Comparison of ENCODE assay signal across 8 mouse cellular contexts in the genomic region with DNA sequence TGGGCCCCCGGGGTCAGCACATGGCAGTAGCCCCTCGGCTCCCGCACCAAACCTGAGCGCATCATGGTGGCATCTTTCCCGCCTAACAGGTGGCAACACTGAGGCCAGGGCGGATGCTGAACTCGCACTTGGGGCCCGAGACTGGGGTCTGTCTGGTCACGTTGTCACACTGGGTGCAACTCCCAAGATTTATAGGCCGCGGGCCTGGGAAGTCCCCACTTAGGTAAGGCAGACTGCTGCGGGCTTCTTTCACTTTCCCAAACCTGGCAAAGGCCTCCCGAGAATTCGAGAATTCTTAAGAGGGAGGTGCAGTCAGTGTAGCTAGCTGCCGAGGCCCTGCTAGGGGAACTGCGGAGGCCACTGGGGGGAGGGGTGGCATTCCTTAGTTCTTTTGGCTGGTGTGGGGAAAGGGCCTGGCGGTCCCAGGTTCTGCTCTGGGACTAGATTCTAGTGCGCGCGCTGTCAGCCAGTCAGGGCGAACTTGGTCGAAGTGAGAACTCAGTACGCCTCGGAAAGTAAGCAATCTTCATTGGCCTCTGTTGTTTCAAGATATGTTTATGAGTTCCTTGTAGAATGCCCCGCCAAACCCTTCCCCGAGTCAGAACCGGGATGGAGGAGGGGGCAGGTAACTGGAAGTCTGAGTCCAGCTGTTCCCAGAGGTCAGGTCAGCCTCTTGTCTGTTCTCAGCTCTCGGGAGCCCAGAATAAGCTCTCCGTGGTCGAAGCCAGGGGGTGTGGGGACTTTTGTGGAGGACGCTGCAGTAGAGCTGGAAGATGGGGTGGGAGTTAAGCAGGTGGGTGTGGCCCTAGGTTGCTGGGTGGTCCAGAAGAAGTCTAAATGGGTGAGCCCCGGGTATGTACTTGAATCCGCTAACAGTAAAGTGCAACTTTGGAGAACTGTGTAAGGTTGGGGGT. TPM values are rescaled to one million over a fixed set of nuclear protein-coding genes. Genes with fewer than 3 reads are reported as not detected.
A peak's percentile ranks its signal among the peaks of the same experiment; 100 is the strongest.
DNase-seq lines count a peak whose midpoint lies in the region; ATAC-seq lines count a peak whose summit lies in the region.

No protein-coding gene starts in this region.

- peak overlapping the region; percentile 92 for H3K4me2 ChIP-seq in intestine, embryonic 16.5 days (ENCODE audit: low read depth, low read length)

- H3K27ac ChIP-seq in forebrain, embryonic 10.5 days, result peak overlapping the region; percentile 56
- H3K27ac ChIP-seq in intestine, embryonic 16.5 days (ENCODE audit: low read length), result 0 out of 2 replicates have a peak overlapping the region, but pooled peaks have one; percentile 17

- peaks cover 59% of the 10 kb centered on the region for H3K27me3 ChIP-seq in forebrain, embryonic 10.5 days (ENCODE audit: poor library complexity, severe bottlenecking)
- no peaks in the 10 kb centered on the region for H3K27me3 ChIP-seq in intestine, embryonic 16.5 days (replicated peaks; ENCODE audit: control insufficient read depth, insufficient read depth, low read length)

- peaks cover 19% of the 10 kb centered on the region for H3K4me1 ChIP-seq in forebrain, embryonic 10.5 days
- H3K4me1 ChIP-seq in intestine, embryonic 16.5 days (ENCODE audit: control insufficient read depth, insufficient read depth, low read length), result peaks cover 12% of the 10 kb centered on the region; the same call in 1 of the 2 replicates

- no peaks in the 10 kb centered on the region for H3K9me3 ChIP-seq in forebrain, embryonic 10.5 days
- H3K9me3 ChIP-seq in intestine, embryonic 16.5 days (ENCODE audit: control insufficient read depth, low read length), result no peaks in the 10 kb centered on the region

- H3K9ac ChIP-seq in intestine, embryonic 16.5 days (ENCODE audit: low read depth, low read length), result peak overlapping the region; percentile 68

- peak; percentile 34 for DNase-seq in retina, postnatal 1 day
- no peak for DNase-seq in retina, embryonic 14.5 days (ENCODE audit: low spot score)
- peak; percentile 38 for DNase-seq in forebrain, embryonic 10.5 days (ENCODE audit: extremely low spot score, low spot score)
- DNase-seq in lung, postnatal 14 days, result peak; percentile 56
- DNase-seq in left cerebral cortex, adult 9 months (ENCODE audit: low spot score in 2 of 2), result no peak
- no peak for DNase-seq in left cerebral cortex, postnatal 14 days (ENCODE audit: low spot score in 2 of 2)
- DNase-seq in thymus, postnatal 14 days, result no peak

- 5% methylated on average over 33 of the region's 33 CpGs for WGBS in forebrain, embryonic 10.5 days
- 8% methylated on average over 33 of the region's 33 CpGs for WGBS in intestine, embryonic 16.5 days

- H3K36me3 ChIP-seq in forebrain, embryonic 10.5 days (replicated peaks), result no peaks in the 10 kb centered on the region
- H3K36me3 ChIP-seq in intestine, embryonic 16.5 days (ENCODE audit: control insufficient read depth, insufficient read depth, low read length), result no peaks in the 10 kb centered on the region

- H3K4me3 ChIP-seq in forebrain, embryonic 10.5 days, result peak overlapping the region; percentile 46
- peak overlapping the region; percentile 55 for H3K4me3 ChIP-seq in intestine, embryonic 16.5 days (ENCODE audit: low read length)

- intact Hi-C loops in left cerebral cortex, postnatal 14 days (cut with DNase I), result no loop called here

- ATAC-seq in intestine, embryonic 16.5 days, result peak; percentile 30

RNA-seq across cellular contexts. Expression of gene Arhgap8, which starts 0.7 kb away (rescaled TPM):
- polyA plus RNA-seq in forebrain, embryonic 10.5 days (2016; fragmentation: Nextera tagmentation; extraction: Ambion mirVana), result 2.1 and 2.2 TPM in 2 replicates
- polyA plus RNA-seq in intestine, embryonic 16.5 days (2015; fragmentation: Nextera tagmentation; extraction: Ambion mirVana), result 14.3 and 16.3 TPM in 2 replicates
- under 1 TPM in 1 of 2 experiments, not detected in 1; 0.40 TPM for total RNA-seq in left cerebral cortex, postnatal 14 days (2021)

RNA-seq across cellular contexts. Expression of gene Prr5, which starts 51.1 kb away (rescaled TPM):
- polyA plus RNA-seq in forebrain, embryonic 10.5 days (2016; fragmentation: Nextera tagmentation; extraction: Ambion mirVana), result 14.1 and 14.3 TPM in 2 replicates
- 69.1 and 81.3 TPM in 2 replicates for polyA plus RNA-seq in intestine, embryonic 16.5 days (2015; fragmentation: Nextera tagmentation; extraction: Ambion mirVana)
- 10 to 100 TPM; 11.9 to 13.7 TPM for total RNA-seq in left cerebral cortex, postnatal 14 days (2021)

Comparison
In these comparisons a context has a peak if more than half of its experiments do, and no peak if none do; other contexts are left out.
1. DNase-seq: peak in retina, postnatal 1 day (single experiment), forebrain, embryonic 10.5 days (single experiment) and lung, postnatal 14 days (single experiment); none in retina, embryonic 14.5 days (single experiment), left cerebral cortex, adult 9 months (0 of 2), left cerebral cortex, postnatal 14 days (0 of 2) and thymus, postnatal 14 days (single experiment).